Mouse (Mus musculus) CH12.LX (cell line): ENCODE results near the gene Mgll. TPM values are rescaled to one million over a fixed set of nuclear protein-coding genes. Genes with fewer than 3 reads are reported as not detected.

Experiments used
- DNase-seq: peaks from one replicate; pipeline ENCODE4 v3.0.0-alpha.2; 2013; ENCODE audit errors: extremely low read depth
- H3K27ac ChIP-seq: 2 replicates; pipeline ENCODE4 v1.5.1; 2012; ENCODE audit warnings: low read depth, mild to moderate bottlenecking, control low read depth, moderate library complexity; ENCODE audit not compliant: insufficient read depth
- H3K27me3 ChIP-seq: replicated peaks from 2 replicates; pipeline ENCODE3; 2012; ENCODE audit warnings: inconsistent platforms
- H3K36me3 ChIP-seq, 2 experiments: replicated peaks in 1 of 2; 2 replicates each; pipeline versions ENCODE3 to v1.6.1; 2012; ENCODE audit warnings: inconsistent platforms in 1 of 2, low read length in 1 of 2, mild to moderate bottlenecking in 1 of 2, mixed read lengths in 1 of 2, moderate library complexity in 1 of 2; ENCODE audit not compliant: control insufficient read depth in 1 of 2, insufficient read depth in 1 of 2
- H3K4me1 ChIP-seq, 2 experiments: 2 replicates each; pipeline ENCODE4 v1.6.1; 2012; ENCODE audit warnings: inconsistent platforms in 1 of 2, moderate library complexity in 1 of 2; ENCODE audit not compliant: insufficient read depth in 2 of 2, control insufficient read depth in 1 of 2
- H3K4me2 ChIP-seq: 2 replicates; pipeline ENCODE4 v1.6.1; 2012; ENCODE audit warnings: low read depth, mild to moderate bottlenecking, control low read depth; ENCODE audit not compliant: poor library complexity, insufficient read depth, severe bottlenecking
- H3K4me3 ChIP-seq, 3 experiments: fragments of 150-350 bp in 1 of 3; sonication (generic) in 1 of 3; replicated peaks in 1 of 3; 2 replicates each; pipeline versions ENCODE3 to v1.5.1; 2011 to 2012; ENCODE audit warnings: low read depth in 2 of 3, low read length in 2 of 3, mild to moderate bottlenecking in 2 of 3, moderate library complexity in 2 of 3, control low read depth in 1 of 3, improper control_type of control experiment in 1 of 3, inconsistent platforms in 1 of 3, mixed read lengths in 1 of 3; ENCODE audit not compliant: poor library complexity in 1 of 3
- H3K79me2 ChIP-seq: replicated peaks from 2 replicates; pipeline ENCODE4 v1.6.1; 2012; ENCODE audit warnings: mild to moderate bottlenecking, moderate library complexity; ENCODE audit not compliant: control insufficient read depth, poor library complexity, insufficient read depth, severe bottlenecking; ENCODE audit errors: extremely low read depth
- H3K9ac ChIP-seq: 2 replicates; pipeline ENCODE4 v1.6.1; 2012; ENCODE audit warnings: low read depth, mild to moderate bottlenecking, control low read depth, moderate library complexity; ENCODE audit not compliant: insufficient read depth
- H3K9me3 ChIP-seq: replicated peaks from 2 replicates; pipeline ENCODE3; 2012; ENCODE audit warnings: low read length, inconsistent platforms, mixed read lengths
- BHLHE40 ChIP-seq: IDR thresholded peaks from 2 replicates; pipeline ENCODE4 v1.6.1; 2011; ENCODE audit warnings: mild to moderate bottlenecking, low read depth, low read length, improper control_type of control experiment
- CHD1 ChIP-seq: IDR thresholded peaks from 2 replicates; pipeline ENCODE4 v1.6.1; 2012; ENCODE audit warnings: low read depth, low read length, improper control_type of control experiment, inconsistent platforms
- CHD2 ChIP-seq: IDR thresholded peaks from 2 replicates; pipeline ENCODE4 v1.6.1; 2011; ENCODE audit warnings: low read length, improper control_type of control experiment
- CTCF ChIP-seq, 2 experiments: IDR thresholded peaks in 1 of 2; conservative IDR thresholded peaks in 1 of 2; 2 replicates each; pipeline ENCODE4 v1.5.1; 2011 to 2012; ENCODE audit warnings: low read depth in 2 of 2, low read length in 2 of 2, improper control_type of control experiment in 1 of 2, inconsistent platforms in 1 of 2, mild to moderate bottlenecking in 1 of 2, moderate library complexity in 1 of 2
- ELF1 ChIP-seq: IDR thresholded peaks from 2 replicates; pipeline ENCODE4 v1.6.1; 2014; ENCODE audit warnings: low read depth, mild to moderate bottlenecking, inconsistent platforms, low read length, improper control_type of control experiment
- ETS1 ChIP-seq: conservative IDR thresholded peaks from 2 replicates; pipeline ENCODE4 v1.6.1; 2012; ENCODE audit warnings: low read depth, mild to moderate bottlenecking, inconsistent platforms, low read length, improper control_type of control experiment, moderate library complexity
- HCFC1 ChIP-seq: IDR thresholded peaks from 2 replicates; pipeline ENCODE4 v1.6.1; 2012; ENCODE audit warnings: low read depth, mild to moderate bottlenecking, inconsistent platforms, low read length, improper control_type of control experiment
- IRF4 ChIP-seq: IDR thresholded peaks from 2 replicates; pipeline ENCODE4 v1.6.1; 2014; ENCODE audit warnings: low read depth, mild to moderate bottlenecking, inconsistent platforms, low read length, improper control_type of control experiment
- JUND ChIP-seq: conservative IDR thresholded peaks from 2 replicates; pipeline ENCODE4 v1.6.1; 2011; ENCODE audit warnings: low read depth, low read length, improper control_type of control experiment
- MAFK ChIP-seq: IDR thresholded peaks from 2 replicates; pipeline ENCODE4 v1.6.1; 2011; ENCODE audit warnings: low read length, improper control_type of control experiment; ENCODE audit not compliant: insufficient replicate concordance
- MAX ChIP-seq: IDR thresholded peaks from 2 replicates; pipeline ENCODE4 v1.6.1; 2011; ENCODE audit warnings: low read length, improper control_type of control experiment
- MEF2A ChIP-seq: IDR thresholded peaks from 2 replicates; pipeline ENCODE4 v1.6.1; 2014; ENCODE audit warnings: low read depth, mild to moderate bottlenecking, inconsistent platforms, low read length, improper control_type of control experiment, borderline replicate concordance
- MXI1 ChIP-seq: IDR thresholded peaks from 2 replicates; pipeline ENCODE4 v1.6.1; 2011; ENCODE audit warnings: mild to moderate bottlenecking, low read depth, low read length, improper control_type of control experiment
- MYC ChIP-seq: IDR thresholded peaks from 2 replicates; pipeline ENCODE4 v1.6.1; 2011; ENCODE audit warnings: low read depth, mild to moderate bottlenecking, improper control_type of control experiment, low read length
- NELFE ChIP-seq: IDR thresholded peaks from 2 replicates; pipeline ENCODE4 v1.6.1; 2011; ENCODE audit warnings: low read depth, low read length, improper control_type of control experiment
- POLR2A ChIP-seq: IDR thresholded peaks from 2 replicates; pipeline ENCODE4 v1.6.1; 2011; ENCODE audit warnings: low read depth, mild to moderate bottlenecking, improper control_type of control experiment, low read length
- POLR2AphosphoS2 ChIP-seq: IDR thresholded peaks from 2 replicates; pipeline ENCODE4 v1.6.1; 2011; ENCODE audit warnings: low read depth, low read length, improper control_type of control experiment
- RAD21 ChIP-seq: IDR thresholded peaks from 2 replicates; pipeline ENCODE4 v1.6.1; 2011; ENCODE audit warnings: low read depth, mild to moderate bottlenecking, low read length, improper control_type of control experiment, moderate library complexity
- RCOR1 ChIP-seq: conservative IDR thresholded peaks from 2 replicates; pipeline ENCODE4 v1.6.1; 2012; ENCODE audit warnings: low read depth, mild to moderate bottlenecking, inconsistent platforms, low read length, improper control_type of control experiment
- SIN3A ChIP-seq: IDR thresholded peaks from 2 replicates; pipeline ENCODE4 v1.6.1; 2012; ENCODE audit warnings: low read length, improper control_type of control experiment, inconsistent platforms
- TBP ChIP-seq: conservative IDR thresholded peaks from 2 replicates; pipeline ENCODE4 v1.6.1; 2011; ENCODE audit warnings: low read depth, low read length, improper control_type of control experiment
- UBTF ChIP-seq: IDR thresholded peaks from 2 replicates; pipeline ENCODE4 v1.6.1; 2012; ENCODE audit warnings: low read depth, mild to moderate bottlenecking, inconsistent platforms, low read length, improper control_type of control experiment, moderate library complexity
- USF1 ChIP-seq: IDR thresholded peaks from 2 replicates; pipeline ENCODE4 v1.6.1; 2014; ENCODE audit warnings: low read depth, mild to moderate bottlenecking, inconsistent platforms, low read length, improper control_type of control experiment
- ZC3H11A ChIP-seq: IDR thresholded peaks from 2 replicates; pipeline ENCODE4 v1.6.1; 2012; ENCODE audit warnings: low read depth, mild to moderate bottlenecking, inconsistent platforms, low read length, improper control_type of control experiment
- ZKSCAN1 ChIP-seq: IDR thresholded peaks from 2 replicates; pipeline ENCODE4 v1.6.1; 2012; ENCODE audit warnings: low read depth, inconsistent platforms, low read length, improper control_type of control experiment, borderline replicate concordance
- ZNF384 ChIP-seq: IDR thresholded peaks from 2 replicates; pipeline ENCODE4 v1.6.1; 2012; ENCODE audit warnings: low read depth, low read length, improper control_type of control experiment, inconsistent platforms
- dilution Hi-C: fragments of 300-500 bp; cut with MboI; formaldehyde crosslinking; loops from 2 replicates; pipeline ENCODE4 v1.14.3; 2020; ENCODE audit warnings: low sequenced_read_pairs; ENCODE audit not compliant: extremely low pct_unique_long_range_greater_than_20kb, extremely low pct_ligation_motif_present
- in situ Hi-C: fragments of 300-500 bp; cut with MboI; formaldehyde crosslinking; loops from 3 replicates; pipeline ENCODE4 v1.14.3; 2019; ENCODE audit warnings: low sequenced_read_pairs, low pct_ligation_motif_present, low pct_unique_long_range_greater_than_20kb, mixed read lengths
- polyA plus RNA-seq: library from polyadenylated mRNA; unstranded; fragments of >175 nt; gene quantifications from 2 replicates; pipeline ENCODE4 v1.2.1, GENCODE M21; 2012; ENCODE audit warnings: low read depth; ENCODE audit not compliant: insufficient read length
- total RNA-seq, 2 experiments: library from RNA; depleted of rRNA; stranded (reverse); fragments of 300-350 nt in 1 of 2; fragments of >200 nt in 1 of 2; gene quantifications; 2 replicates each; pipeline ENCODE4 v1.2.3; 2012 to 2014

Gene Mgll
- total and polyA plus RNA-seq, 3 experiments = 60.8 to 81.1 (median 76.5) TPM

DNA sequence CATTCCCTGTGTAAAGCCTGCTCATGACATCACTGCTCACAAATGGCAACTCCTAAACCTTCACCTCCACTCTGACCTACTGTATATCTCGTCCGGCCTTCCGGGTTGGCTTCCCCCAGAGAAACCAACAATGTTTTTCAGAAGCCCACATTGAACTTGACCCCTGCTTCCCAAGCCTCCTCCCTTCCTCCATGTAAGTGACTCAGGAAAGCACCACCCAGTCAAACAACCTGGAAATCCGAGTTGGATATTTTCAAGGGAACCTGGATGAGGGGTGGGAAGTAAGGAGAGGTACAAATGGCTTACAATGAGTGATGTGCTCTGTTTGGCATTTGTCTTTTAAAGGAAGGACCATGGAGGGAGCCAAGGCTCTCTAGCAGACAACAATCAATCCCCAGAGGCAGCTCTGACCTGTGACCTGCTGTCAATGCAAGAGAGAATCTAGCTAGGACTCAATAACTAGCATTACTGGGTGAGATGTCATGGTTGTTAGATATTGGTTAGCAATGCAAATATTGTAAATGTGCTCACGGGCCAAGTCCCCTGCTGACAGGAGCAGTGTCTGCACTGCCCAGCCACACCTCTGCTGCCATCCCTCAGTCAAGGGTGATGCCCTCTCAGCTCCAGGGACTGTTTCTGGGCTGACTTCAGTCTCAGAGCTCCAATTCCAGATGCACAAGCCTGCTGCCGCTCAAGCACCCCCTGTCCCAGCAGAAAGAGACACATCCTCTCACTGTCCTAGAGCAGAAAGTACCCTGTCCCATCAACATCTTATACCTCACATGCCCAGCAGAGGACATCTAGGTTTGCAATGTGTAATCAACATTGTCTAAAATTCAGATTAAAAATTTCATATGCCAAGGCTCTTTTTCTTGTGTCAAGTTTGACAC lies 6.8 kb upstream of the Mgll start:
- H3K9ac ChIP-seq = peak overlapping the region; percentile 60
- no peak for DNase-seq
- in situ Hi-C loops (loop anchor here (10.0 kb wide), 1 partner anchor 123 kb away; no protein-coding TSS in a partner anchor), dilution Hi-C loops (no loop called here)
- H3K9me3 ChIP-seq = no peaks in the 10 kb centered on the region
- peak overlapping the region; percentile 100 for H3K27ac ChIP-seq
- no peaks in the 10 kb centered on the region for H3K79me2 ChIP-seq
- peak overlapping the region; percentile 80 for H3K4me2 ChIP-seq
- H3K27me3 ChIP-seq = no peaks in the 10 kb centered on the region
- TF ChIP-seq ZKSCAN1 (no peak), JUND (no peak), RAD21 (no peak; the same call in 1 of the 2 replicates), IRF4 (no peak), UBTF (peak; percentile 53; the same call in 1 of the 2 replicates), TBP (0 out of 2 replicates have a peak, but pooled peaks have one; percentile 13), MXI1 (peak; percentile 42), CTCF (conservative IDR thresholded peaks at IDR 0.05 in 1 of 2, IDR thresholded peaks at IDR 0.05 in 1 of 2; ENCODE audit: low read depth in 2 of 2, low read length in 2 of 2) (peak in 1 of 2 experiments; percentile 13; a peak in 2 of 4 replicates), MAX (no peak), BHLHE40 (peak; percentile 86), POLR2A (peak; percentile 30; the same call in 1 of the 2 replicates), ETS1 (no peak), ZNF384 (no peak), ZC3H11A (no peak), CHD1 (0 out of 2 replicates have a peak, but pooled peaks have one; percentile 56), ELF1 (no peak), CHD2 (no peak), POLR2AphosphoS2 (no peak), MYC (no peak), MEF2A (no peak), USF1 (no peak), HCFC1 (no peak), MAFK (0 out of 2 replicates have a peak, but pooled peaks have one; percentile 6), RCOR1 (peak; percentile 27; the same call in 1 of the 2 replicates), SIN3A (peak; percentile 58; the same call in 1 of the 2 replicates), NELFE (peak; percentile 54)
- peaks cover 0 to 9% of the 10 kb centered on the region in 2 experiments for H3K36me3 ChIP-seq
- H3K4me1 ChIP-seq = peaks cover 24 to 79% of the 10 kb centered on the region in 2 experiments
- H3K4me3 ChIP-seq = peak overlapping the region; percentile 1 to 62 (median 6)
